Mouse (Mus musculus): ENCODE measurements around the gene Slc9b2. TPM values are rescaled to one million over a fixed set of nuclear protein-coding genes. Genes with fewer than 3 reads are reported as not detected.

Gene Slc9b2
- polyA plus RNA-seq, 1 experiment from 2014 or later: 1.1 TPM

DNA sequence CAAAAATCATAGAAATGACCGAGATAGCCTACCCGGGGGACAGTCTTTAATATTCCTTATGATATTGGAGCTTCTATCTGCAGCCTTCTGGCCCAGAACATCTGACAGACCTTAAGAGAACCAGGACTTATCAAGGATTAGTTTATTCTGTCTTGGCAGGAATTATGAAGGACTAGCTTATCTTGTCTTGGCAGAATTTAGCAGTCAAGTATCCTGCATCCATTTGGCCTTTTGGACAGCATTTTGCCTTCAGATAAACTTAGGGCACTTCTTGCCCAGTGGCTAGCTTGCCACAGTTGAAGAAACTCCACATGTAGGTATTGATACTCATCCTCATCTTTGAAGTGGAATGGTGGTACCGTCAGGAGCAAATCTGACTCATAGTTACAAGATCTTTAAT is 44.4 kb downstream of the Slc9b2 start:
- no peaks in the 10 kb centered on the region for H3K36me3 ChIP-seq (ENCODE audit: control insufficient read depth, insufficient read depth, low read length)
- no peak for ATAC-seq (replicated peaks; ENCODE audit: insufficient number of reproducible peaks, low FRiP score, low TSS enrichment)
- 86% methylated on average over 3 of the region's 3 CpGs for WGBS (ENCODE audit: insufficient replicate concordance)

DNA sequence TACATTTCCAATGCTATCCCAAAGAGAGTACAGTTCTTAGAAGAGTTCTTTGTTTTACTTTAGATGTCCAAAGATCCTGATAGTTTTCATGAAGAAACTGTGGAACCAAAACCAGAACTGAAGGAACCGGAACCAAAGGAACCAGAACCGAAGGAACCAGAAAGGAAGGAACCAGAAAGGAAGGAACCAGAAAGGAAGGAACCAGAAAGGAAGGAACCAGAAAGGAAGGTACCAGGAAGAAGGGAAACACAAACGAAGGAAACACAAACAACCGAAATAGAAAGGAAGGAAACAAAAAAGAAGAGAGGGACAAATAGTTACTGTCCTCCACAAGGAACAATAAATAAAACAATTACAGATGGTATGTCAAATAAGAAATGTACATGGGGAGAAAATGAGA is 49.9 kb downstream of the Slc9b2 start:
- no peak overlapping the region for H3K4me2 ChIP-seq
- H3K9me3 ChIP-seq (replicated peaks; ENCODE audit: control insufficient read depth, low read length): no peaks in the 10 kb centered on the region
- no peaks in the 10 kb centered on the region for H3K4me1 ChIP-seq (ENCODE audit: control insufficient read depth, insufficient read depth, low read length)
- H3K9ac ChIP-seq (ENCODE audit: low read depth, low read length): no peak overlapping the region
- no peaks in the 10 kb centered on the region for H3K27me3 ChIP-seq (ENCODE audit: control insufficient read depth, insufficient read depth, low read length)
- H3K27ac ChIP-seq (ENCODE audit: low read depth, low read length): no peak overlapping the region
- no peaks in the 10 kb centered on the region for H3K36me3 ChIP-seq (ENCODE audit: control insufficient read depth, insufficient read depth, low read length)
- no peak overlapping the region for H3K4me3 ChIP-seq (ENCODE audit: low read depth, low read length)
- 76% methylated on average over 4 of the region's 4 CpGs for WGBS (ENCODE audit: insufficient replicate concordance)
- ATAC-seq (replicated peaks; ENCODE audit: insufficient number of reproducible peaks, low FRiP score, low TSS enrichment): no peak

More for the DNA sequence above, 44.4 kb downstream of the Slc9b2 start:
- H3K27me3 ChIP-seq (ENCODE audit: control insufficient read depth, insufficient read depth, low read length): no peaks in the 10 kb centered on the region
- H3K4me1 ChIP-seq (ENCODE audit: control insufficient read depth, insufficient read depth, low read length): no peaks in the 10 kb centered on the region
- no peak overlapping the region for H3K4me3 ChIP-seq (ENCODE audit: low read depth, low read length)
- H3K4me2 ChIP-seq: no peak overlapping the region
- no peak overlapping the region for H3K27ac ChIP-seq (ENCODE audit: low read depth, low read length)
- H3K9me3 ChIP-seq (replicated peaks; ENCODE audit: control insufficient read depth, low read length): no peaks in the 10 kb centered on the region
- H3K9ac ChIP-seq (ENCODE audit: low read depth, low read length): no peak overlapping the region

DNA sequence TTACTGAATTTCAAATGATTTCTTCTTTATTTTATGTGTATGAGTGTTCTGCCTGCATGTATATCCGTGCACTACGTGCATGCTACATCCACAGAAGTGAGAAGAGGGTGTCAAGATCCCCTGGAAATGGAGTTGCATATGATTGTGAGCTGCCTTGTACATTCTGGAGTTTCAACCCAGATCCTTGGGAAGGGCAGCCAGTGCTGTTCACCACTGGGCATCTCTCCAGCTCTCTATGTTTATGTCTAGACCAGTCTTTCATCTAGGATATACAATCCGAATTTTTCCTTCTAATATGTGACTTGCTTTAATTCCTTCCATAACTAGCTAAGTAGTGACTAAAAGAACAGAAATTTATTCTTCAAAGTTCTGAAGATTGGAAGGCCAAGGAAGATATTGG is 68.3 kb downstream of the Slc9b2 start:
- WGBS (ENCODE audit: insufficient replicate concordance): 67% methylated on average over 3 of the region's 3 CpGs
- H3K27me3 ChIP-seq (ENCODE audit: control insufficient read depth, insufficient read depth, low read length): no peaks in the 10 kb centered on the region
- H3K9ac ChIP-seq (ENCODE audit: low read depth, low read length): no peak overlapping the region
- no peak overlapping the region for H3K27ac ChIP-seq (ENCODE audit: low read depth, low read length)
- no peak for ATAC-seq (replicated peaks; ENCODE audit: insufficient number of reproducible peaks, low FRiP score, low TSS enrichment)
- H3K4me2 ChIP-seq: no peak overlapping the region
- H3K9me3 ChIP-seq (replicated peaks; ENCODE audit: control insufficient read depth, low read length): no peaks in the 10 kb centered on the region
- H3K4me1 ChIP-seq (ENCODE audit: control insufficient read depth, insufficient read depth, low read length): no peaks in the 10 kb centered on the region
- no peaks in the 10 kb centered on the region for H3K36me3 ChIP-seq (ENCODE audit: control insufficient read depth, insufficient read depth, low read length)
- H3K4me3 ChIP-seq (ENCODE audit: low read depth, low read length): no peak overlapping the region

DNA sequence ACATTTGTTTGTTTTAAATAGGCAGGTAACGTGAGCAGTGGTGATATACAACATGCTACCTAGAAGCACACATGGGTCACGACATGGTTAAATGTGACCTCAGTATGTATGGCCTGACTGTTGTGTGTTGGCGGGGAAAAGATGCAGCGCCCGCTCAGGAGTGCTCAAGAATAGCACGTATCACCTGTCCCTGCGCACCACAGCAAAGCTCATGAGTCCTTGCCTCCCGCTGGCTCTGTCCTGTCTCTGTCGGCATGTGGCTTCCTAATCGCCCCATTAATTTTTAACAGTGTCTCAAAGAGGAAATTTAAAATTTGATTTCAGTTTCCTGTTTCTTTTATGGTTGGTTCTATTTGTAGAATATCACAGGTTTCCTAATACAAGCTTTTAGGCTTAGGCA is 69.9 kb downstream of the Slc9b2 start:
- ATAC-seq (replicated peaks; ENCODE audit: insufficient number of reproducible peaks, low FRiP score, low TSS enrichment): no peak
- Histone ChIP-seq H3K4me1 (ENCODE audit: control insufficient read depth, insufficient read depth, low read length) (no peaks in the 10 kb centered on the region), H3K4me3 (ENCODE audit: low read depth, low read length) (no peak overlapping the region), H3K27me3 (ENCODE audit: control insufficient read depth, insufficient read depth, low read length) (no peaks in the 10 kb centered on the region), H3K36me3 (ENCODE audit: control insufficient read depth, insufficient read depth, low read length) (no peaks in the 10 kb centered on the region), H3K27ac (ENCODE audit: low read depth, low read length) (no peak overlapping the region), H3K4me2 (no peak overlapping the region), H3K9me3 (replicated peaks; ENCODE audit: control insufficient read depth, low read length) (no peaks in the 10 kb centered on the region), H3K9ac (ENCODE audit: low read depth, low read length) (no peak overlapping the region)
- whole genome bisulfite sequencing (ENCODE audit: insufficient replicate concordance): 80% methylated on average over 10 of the region's 10 CpGs

DNA sequence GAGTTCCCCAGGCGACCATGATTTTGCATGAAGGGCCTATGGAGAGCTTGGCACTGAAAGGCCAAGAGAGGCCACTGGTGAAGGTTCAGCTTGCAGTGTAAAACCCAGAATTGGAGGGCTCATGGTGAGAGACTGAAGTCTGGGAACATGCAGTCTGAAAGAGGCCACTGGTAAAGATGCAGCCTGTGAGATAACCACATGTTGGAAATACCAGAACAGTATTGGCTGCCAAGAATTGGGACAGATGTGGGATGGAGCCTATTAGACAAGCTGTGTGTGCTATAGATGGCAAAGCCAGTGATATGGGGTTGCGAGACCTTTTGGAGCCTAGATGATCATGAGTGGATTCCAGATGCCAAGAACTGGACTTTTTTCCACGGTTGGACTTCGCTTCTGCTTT is 72.4 kb downstream of the Slc9b2 start:
- Histone ChIP-seq H3K4me3 (ENCODE audit: low read depth, low read length) (no peak overlapping the region), H3K27me3 (ENCODE audit: control insufficient read depth, insufficient read depth, low read length) (no peaks in the 10 kb centered on the region), H3K9me3 (replicated peaks; ENCODE audit: control insufficient read depth, low read length) (no peaks in the 10 kb centered on the region), H3K4me2 (no peak overlapping the region), H3K27ac (ENCODE audit: low read depth, low read length) (no peak overlapping the region), H3K4me1 (ENCODE audit: control insufficient read depth, insufficient read depth, low read length) (no peaks in the 10 kb centered on the region), H3K9ac (ENCODE audit: low read depth, low read length) (no peak overlapping the region), H3K36me3 (ENCODE audit: control insufficient read depth, insufficient read depth, low read length) (no peaks in the 10 kb centered on the region)
- no peak for ATAC-seq (replicated peaks; ENCODE audit: insufficient number of reproducible peaks, low FRiP score, low TSS enrichment)
- 84% methylated on average over 4 of the region's 4 CpGs for WGBS (ENCODE audit: insufficient replicate concordance)

DNA sequence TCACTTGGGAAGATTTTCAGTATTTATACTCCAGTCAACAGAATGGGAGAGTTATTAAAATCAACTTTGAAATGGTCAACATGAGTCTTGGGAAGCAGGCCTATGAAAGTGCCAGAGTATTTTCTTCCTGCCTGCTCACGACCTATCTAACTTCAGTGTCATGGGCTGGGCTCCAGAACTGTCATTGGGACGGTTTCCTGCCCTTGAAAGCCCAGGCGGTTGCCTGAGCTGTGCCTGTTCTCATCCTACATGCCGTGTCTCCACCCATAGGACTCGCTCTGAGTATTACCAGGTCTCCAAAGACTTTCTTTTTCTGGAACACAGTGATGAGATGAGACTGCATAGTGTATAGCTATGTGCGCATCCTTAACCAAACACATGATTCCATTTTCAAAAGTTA is 85.7 kb downstream of the Slc9b2 start:
- WGBS (ENCODE audit: insufficient replicate concordance): 49% methylated on average over 6 of the region's 6 CpGs
- H3K4me2 ChIP-seq: no peak overlapping the region
- no peaks in the 10 kb centered on the region for H3K9me3 ChIP-seq (replicated peaks; ENCODE audit: control insufficient read depth, low read length)
- ATAC-seq (replicated peaks; ENCODE audit: insufficient number of reproducible peaks, low FRiP score, low TSS enrichment): no peak
- no peak overlapping the region for H3K9ac ChIP-seq (ENCODE audit: low read depth, low read length)
- H3K4me1 ChIP-seq (ENCODE audit: control insufficient read depth, insufficient read depth, low read length): no peaks in the 10 kb centered on the region
- H3K36me3 ChIP-seq (ENCODE audit: control insufficient read depth, insufficient read depth, low read length): no peaks in the 10 kb centered on the region
- H3K27me3 ChIP-seq (ENCODE audit: control insufficient read depth, insufficient read depth, low read length): no peaks in the 10 kb centered on the region
- H3K4me3 ChIP-seq (ENCODE audit: low read depth, low read length): no peak overlapping the region
- no peak overlapping the region for H3K27ac ChIP-seq (ENCODE audit: low read depth, low read length)

Other genes starting within 250 kb of the Slc9b2 start
- gene Cenpe, start 95.2 kb upstream of the Slc9b2 start, polyA plus RNA-seq (2014; fragmentation: Nextera tagmentation; extraction: Ambion mirVana): 24.3 and 24.7 TPM in 2 replicates
- gene Bdh2, start 26.5 kb upstream of the Slc9b2 start, polyA plus RNA-seq (2014; fragmentation: Nextera tagmentation; extraction: Ambion mirVana): 3.7 and 3.8 TPM in 2 replicates
- gene Slc9b1, start 40.3 kb downstream of the Slc9b2 start, polyA plus RNA-seq (2014; fragmentation: Nextera tagmentation; extraction: Ambion mirVana): 0.17 TPM in 1 of 2 replicates, not detected in the other
- gene Cisd2, start 116.2 kb downstream of the Slc9b2 start, polyA plus RNA-seq (2014; fragmentation: Nextera tagmentation; extraction: Ambion mirVana): 54.9 and 59.2 TPM in 2 replicates
- 497 and 511 TPM in 2 replicates for gene Ube2d3, start 130.4 kb downstream of the Slc9b2 start, polyA plus RNA-seq (2014; fragmentation: Nextera tagmentation; extraction: Ambion mirVana)
- gene Manba, start 177.9 kb downstream of the Slc9b2 start, polyA plus RNA-seq (2014; fragmentation: Nextera tagmentation; extraction: Ambion mirVana): 29.7 and 32.8 TPM in 2 replicates